Mouse (Mus musculus): Measurements from ENCODE around the gene Prtg. TPM values are rescaled to one million over a fixed set of nuclear protein-coding genes. Genes with fewer than 3 reads are reported as not detected.

The Prtg gene
- total and polyA plus RNA-seq, 3 experiments: not detected

- Histone ChIP-seq H3K9me3 (replicated peaks; ENCODE audit: insufficient read depth, low read length) (no peaks in the 10 kb centered on the region), H3K9ac (ENCODE audit: control insufficient read depth, low read depth, low read length, poor library complexity, severe bottlenecking) (no peak overlapping the region), H3K27me3 (ENCODE audit: control insufficient read depth in 1 of 2, insufficient read depth in 2 of 2, low read length in 2 of 2) (peaks cover 23 to 60% of the 10 kb centered on the region in 2 experiments), H3K27ac (ENCODE audit: control insufficient read depth, low read depth, low read length) (no peak overlapping the region), H3K79me2 (ENCODE audit: control insufficient read depth, insufficient read depth, low read length, poor library complexity) (no peaks in the 10 kb centered on the region), H3K36me3 (ENCODE audit: control insufficient read depth in 1 of 2, insufficient read depth in 2 of 2, low read length in 2 of 2) (no peaks in the 10 kb centered on the region), H3K4me1 (ENCODE audit: control insufficient read depth in 1 of 2, insufficient read depth in 2 of 2, low read length in 2 of 2) (no peaks in the 10 kb centered on the region), H3K4me3 (ENCODE audit: control insufficient read depth in 1 of 2, insufficient read depth in 1 of 2, low read depth in 2 of 2, low read length in 2 of 2) (no peak overlapping the region)
- DNase-seq (ENCODE audit: low read depth, low spot score): no peak
- no peak for TF ChIP-seq KAT2A (conservative IDR thresholded peaks at IDR 0.05; ENCODE audit: low read depth, low read length)
- no peak for TF ChIP-seq EP300 (IDR thresholded peaks at IDR 0.05; ENCODE audit: low read depth in 1 of 2, low read length in 2 of 2)
- no peak for TF ChIP-seq JUND (IDR thresholded peaks at IDR 0.05; ENCODE audit: low read depth, low read length)
- no peak for TF ChIP-seq MYC (IDR thresholded peaks at IDR 0.05; ENCODE audit: low read depth, low read length)
- no peak for TF ChIP-seq USF2 (IDR thresholded peaks at IDR 0.05; ENCODE audit: borderline replicate concordance in 1 of 2, insufficient read depth in 1 of 2, low read depth in 1 of 2, low read length in 2 of 2)
- no peak for TF ChIP-seq HCFC1 (IDR thresholded peaks at IDR 0.05; ENCODE audit: low read depth, low read length)
- no peak for TF ChIP-seq MYB (IDR thresholded peaks at IDR 0.05; ENCODE audit: low read depth, low read length)
- TF ChIP-seq MAX (IDR thresholded peaks at IDR 0.05; ENCODE audit: low read length): no peak
- TF ChIP-seq GABPA (IDR thresholded peaks at IDR 0.05; ENCODE audit: low read depth, low read length): no peak
- TF ChIP-seq ZMIZ1 (IDR thresholded peaks at IDR 0.05; ENCODE audit: low read depth, low read length): no peak
These were observed 62.1 kb downstream of the Prtg start for GRCm38 (mm10) chr9:72868774-72869173.

- peaks cover 19 to 60% of the 10 kb centered on the region in 2 experiments for H3K27me3 ChIP-seq (ENCODE audit: control insufficient read depth in 1 of 2, insufficient read depth in 2 of 2, low read length in 2 of 2)
- H3K27ac ChIP-seq (ENCODE audit: control insufficient read depth, low read depth, low read length): no peak overlapping the region
- no peaks in the 10 kb centered on the region for H3K4me1 ChIP-seq (ENCODE audit: control insufficient read depth in 1 of 2, insufficient read depth in 2 of 2, low read length in 2 of 2)
- no peaks in the 10 kb centered on the region for H3K9me3 ChIP-seq (replicated peaks; ENCODE audit: insufficient read depth, low read length)
- DNase-seq (ENCODE audit: low read depth, low spot score): no peak
- TF ChIP-seq SIN3A (IDR thresholded peaks at IDR 0.05; ENCODE audit: low read length): no peak
- no peak for TF ChIP-seq ELF1 (IDR thresholded peaks at IDR 0.05; ENCODE audit: low read depth, low read length)
- no peak for TF ChIP-seq HCFC1 (IDR thresholded peaks at IDR 0.05; ENCODE audit: low read depth, low read length)
- TF ChIP-seq CHD1 (IDR thresholded peaks at IDR 0.05; ENCODE audit: low read depth, low read length): no peak
- no peak for TF ChIP-seq USF1 (IDR thresholded peaks at IDR 0.05; ENCODE audit: low read depth, low read length)
- TF ChIP-seq MYB (IDR thresholded peaks at IDR 0.05; ENCODE audit: low read depth, low read length): no peak
- no peak for TF ChIP-seq MAZ (IDR thresholded peaks at IDR 0.05; ENCODE audit: low read depth, low read length)
- H3K79me2 ChIP-seq (ENCODE audit: control insufficient read depth, insufficient read depth, low read length, poor library complexity): no peaks in the 10 kb centered on the region
- no peak overlapping the region for H3K4me3 ChIP-seq (ENCODE audit: control insufficient read depth in 1 of 2, insufficient read depth in 1 of 2, low read depth in 2 of 2, low read length in 2 of 2)
- no peaks in the 10 kb centered on the region for H3K36me3 ChIP-seq (ENCODE audit: control insufficient read depth in 1 of 2, insufficient read depth in 2 of 2, low read length in 2 of 2)
- H3K9ac ChIP-seq (ENCODE audit: control insufficient read depth, low read depth, low read length, poor library complexity, severe bottlenecking): no peak overlapping the region
These were observed 65.0 kb downstream of the Prtg start for GRCm38 (mm10) chr9:72871506-72872297.

Measured in MEL (cell line).